14 mouse cellular contexts compared by ENCODE assay signal in the genomic region with DNA sequence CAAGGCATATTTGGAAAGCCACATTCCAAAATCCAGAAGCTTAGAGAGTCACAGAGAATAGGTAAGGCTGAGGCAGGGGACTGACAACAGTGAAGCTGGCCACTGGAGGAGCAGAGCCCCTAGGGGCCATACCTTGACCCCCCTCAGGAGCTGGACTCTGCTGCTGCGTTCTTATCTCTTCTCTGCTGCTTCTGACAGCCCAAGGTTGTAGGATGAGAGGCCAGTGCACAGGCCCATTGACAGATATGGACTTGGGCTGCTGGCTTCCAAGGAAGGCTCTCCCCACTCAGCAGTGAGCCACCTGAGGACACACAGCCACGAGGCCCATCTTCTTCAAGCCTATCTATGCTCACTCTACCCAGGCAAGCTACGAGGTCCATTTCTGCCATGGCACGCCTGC. TPM values are rescaled to one million over a fixed set of nuclear protein-coding genes. Genes with fewer than 3 reads are reported as not detected.
DNase-seq lines count a peak whose midpoint lies in the region; ATAC-seq lines count a peak whose summit lies in the region.
"Had no signal": no experiment of that assay in that cellular context is flagged by ENCODE, and none has a peak within 500 bp of the region (broad histone marks: within the 10 kb centered on the region; RNA-seq: fewer than 3 reads in every experiment).

No protein-coding gene starts in this region.

- no peak overlapping the region for H3K4me2 ChIP-seq in midbrain, embryonic 11.5 days
- no peak overlapping the region for H3K4me2 ChIP-seq in limb, embryonic 15.5 days
- no peak overlapping the region for H3K4me2 ChIP-seq in stomach, embryonic 16.5 days (ENCODE audit: low read depth, low read length)
- H3K4me2 ChIP-seq: liver, embryonic 11.5 days had no signal

- intact Hi-C loops in left cerebral cortex, postnatal 10 days (cut with DNase I): no loop called here

- H3K4me1 ChIP-seq in midbrain, embryonic 10.5 days: peaks cover 68% of the 10 kb centered on the region
- peaks cover 32% of the 10 kb centered on the region for H3K4me1 ChIP-seq in midbrain, embryonic 11.5 days (ENCODE audit: control insufficient read depth, insufficient read depth, low read length)
- peaks cover 84% of the 10 kb centered on the region for H3K4me1 ChIP-seq in limb, embryonic 15.5 days
- H3K4me1 ChIP-seq in stomach, embryonic 16.5 days (ENCODE audit: control insufficient read depth, insufficient read depth, low read length): peaks cover 75% of the 10 kb centered on the region

- H3K9ac ChIP-seq in midbrain, embryonic 11.5 days (ENCODE audit: low read length): no peak overlapping the region
- H3K9ac ChIP-seq in limb, embryonic 15.5 days: no peak overlapping the region
- H3K9ac ChIP-seq in stomach, embryonic 16.5 days (ENCODE audit: low read length): peak overlapping the region; percentile 5; the same call in 1 of the 2 replicates

- H3K4me3 ChIP-seq in midbrain, embryonic 10.5 days: no peak overlapping the region
- no peak overlapping the region for H3K4me3 ChIP-seq in midbrain, embryonic 11.5 days (ENCODE audit: low read depth, low read length)
- no peak overlapping the region for H3K4me3 ChIP-seq in limb, embryonic 15.5 days
- no peak overlapping the region for H3K4me3 ChIP-seq in stomach, embryonic 16.5 days (replicated peaks; ENCODE audit: low read length)

- H3K36me3 ChIP-seq in midbrain, embryonic 10.5 days: no peaks in the 10 kb centered on the region
- no peaks in the 10 kb centered on the region for H3K36me3 ChIP-seq in midbrain, embryonic 11.5 days (ENCODE audit: control insufficient read depth, insufficient read depth, low read length)
- H3K36me3 ChIP-seq in limb, embryonic 15.5 days: no peaks in the 10 kb centered on the region
- no peaks in the 10 kb centered on the region for H3K36me3 ChIP-seq in stomach, embryonic 16.5 days (ENCODE audit: control insufficient read depth, insufficient read depth, low read length)

- ATAC-seq in midbrain, embryonic 11.5 days (ENCODE audit: low FRiP score): no peak
- ATAC-seq in limb, embryonic 15.5 days (ENCODE audit: insufficient number of reproducible peaks, low FRiP score, low TSS enrichment, low read depth): no peak
- ATAC-seq in stomach, embryonic 16.5 days (ENCODE audit: insufficient read depth, low FRiP score): no peak
- ATAC-seq: activated CD4-positive, CD25-positive, alpha-beta regulatory T cell, adult 4 months had no signal

- H3K27me3 ChIP-seq in midbrain, embryonic 10.5 days (ENCODE audit: low read depth, poor library complexity, severe bottlenecking): no peaks in the 10 kb centered on the region
- no peaks in the 10 kb centered on the region for H3K27me3 ChIP-seq in midbrain, embryonic 11.5 days (ENCODE audit: control insufficient read depth, insufficient read depth, low read length)
- no peaks in the 10 kb centered on the region for H3K27me3 ChIP-seq in limb, embryonic 15.5 days
- H3K27me3 ChIP-seq in stomach, embryonic 16.5 days (ENCODE audit: control insufficient read depth, insufficient read depth, low read length): no peaks in the 10 kb centered on the region

- no peaks in the 10 kb centered on the region for H3K9me3 ChIP-seq in midbrain, embryonic 10.5 days (replicated peaks)
- no peaks in the 10 kb centered on the region for H3K9me3 ChIP-seq in midbrain, embryonic 11.5 days (ENCODE audit: control insufficient read depth, low read length)
- H3K9me3 ChIP-seq in limb, embryonic 15.5 days: no peaks in the 10 kb centered on the region
- no peaks in the 10 kb centered on the region for H3K9me3 ChIP-seq in stomach, embryonic 16.5 days (replicated peaks; ENCODE audit: control insufficient read depth, low read length)
- H3K9me3 ChIP-seq: G1E had no signal

- peak; percentile 63 for DNase-seq in adrenal gland, postnatal 14 days
- DNase-seq in adrenal gland, postnatal 25 days: no peak
- DNase-seq in midbrain, embryonic 10.5 days (ENCODE audit: low spot score): no peak
- DNase-seq in midbrain, embryonic 11.5 days (ENCODE audit: low spot score, missing footprints): no peak
- DNase-seq in heart, adult 9 months (ENCODE audit: low spot score in 2 of 2): no peak
- DNase-seq in left cerebral cortex, postnatal 10 days (ENCODE audit: extremely low spot score in 1 of 2, low spot score in 2 of 2): no peak
- DNase-seq: heart, postnatal 36 days; kidney, postnatal 4 days had no signal

- 88% methylated on average over 4 of the region's 4 CpGs for WGBS in midbrain, embryonic 10.5 days
- WGBS in midbrain, embryonic 11.5 days: 93% methylated on average over 4 of the region's 4 CpGs
- WGBS in limb, embryonic 15.5 days: 64% methylated on average over 4 of the region's 4 CpGs
- WGBS in stomach, embryonic 16.5 days: 72% methylated on average over 4 of the region's 4 CpGs

- H3K27ac ChIP-seq in midbrain, embryonic 10.5 days (replicated peaks): peak overlapping the region; percentile 80; the same call in 1 of the 2 replicates
- no peak overlapping the region for H3K27ac ChIP-seq in midbrain, embryonic 11.5 days (ENCODE audit: low read depth, low read length)
- peak overlapping the region; percentile 83; the same call in 1 of the 2 replicates for H3K27ac ChIP-seq in limb, embryonic 15.5 days
- no peak overlapping the region for H3K27ac ChIP-seq in stomach, embryonic 16.5 days (ENCODE audit: low read length)

RNA-seq across cellular contexts. Expression of gene Tpcn1, which starts 19.5 kb away (rescaled TPM):
- total RNA-seq in adrenal gland, postnatal 14 days (2021): 56.5 and 57.5 TPM in 2 replicates
- total RNA-seq in adrenal gland, postnatal 25 days (2021): 40.2 and 42.4 TPM in 2 replicates
- 10.3 and 11.1 TPM in 2 replicates for polyA plus RNA-seq in midbrain, embryonic 10.5 days (2016; fragmentation: Nextera tagmentation; extraction: Ambion mirVana)
- polyA plus RNA-seq in midbrain, embryonic 11.5 days (2014; fragmentation: Nextera tagmentation; extraction: Ambion mirVana): 8.6 and 10.8 TPM in 2 replicates
- polyA plus RNA-seq in limb, embryonic 15.5 days (2015; fragmentation: Nextera tagmentation; extraction: Ambion mirVana): 25.4 and 25.8 TPM in 2 replicates
- polyA plus RNA-seq in stomach, embryonic 16.5 days (2015; fragmentation: Nextera tagmentation; extraction: Ambion mirVana): 21.5 and 23.8 TPM in 2 replicates
- total RNA-seq in left cerebral cortex, postnatal 10 days (2021): 10 to 100 TPM; 39.2 to 45.2 TPM

RNA-seq across cellular contexts. Expression of gene Iqcd, which starts 19.9 kb away (rescaled TPM):
- 0.30 and 0.48 TPM in 2 replicates for total RNA-seq in adrenal gland, postnatal 14 days (2021)
- 0.57 and 0.67 TPM in 2 replicates for total RNA-seq in adrenal gland, postnatal 25 days (2021)
- polyA plus RNA-seq in midbrain, embryonic 10.5 days (2016; fragmentation: Nextera tagmentation; extraction: Ambion mirVana): 0.95 and 0.98 TPM in 2 replicates
- polyA plus RNA-seq in midbrain, embryonic 11.5 days (2014; fragmentation: Nextera tagmentation; extraction: Ambion mirVana): 0.25 and 0.51 TPM in 2 replicates
- 0.38 TPM in 2 replicates for polyA plus RNA-seq in limb, embryonic 15.5 days (2015; fragmentation: Nextera tagmentation; extraction: Ambion mirVana)
- polyA plus RNA-seq in stomach, embryonic 16.5 days (2015; fragmentation: Nextera tagmentation; extraction: Ambion mirVana): 0.34 and 0.67 TPM in 2 replicates
- total RNA-seq in left cerebral cortex, postnatal 10 days (2021): under 1 TPM; 0.36 to 0.47 TPM
- total RNA-seq: gastrocnemius, adult 18-20 months; heart, postnatal 36 days had no signal

RNA-seq across cellular contexts. Expression of gene Rita1, which starts 43.4 kb away (rescaled TPM):
- total RNA-seq in adrenal gland, postnatal 14 days (2021): 15.6 and 16.0 TPM in 2 replicates
- total RNA-seq in adrenal gland, postnatal 25 days (2021): 15.9 and 17.5 TPM in 2 replicates
- 16.0 and 16.2 TPM in 2 replicates for polyA plus RNA-seq in midbrain, embryonic 10.5 days (2016; fragmentation: Nextera tagmentation; extraction: Ambion mirVana)
- 7.9 and 8.9 TPM in 2 replicates for polyA plus RNA-seq in midbrain, embryonic 11.5 days (2014; fragmentation: Nextera tagmentation; extraction: Ambion mirVana)
- polyA plus RNA-seq in limb, embryonic 15.5 days (2015; fragmentation: Nextera tagmentation; extraction: Ambion mirVana): 13.8 TPM in 2 replicates
- 13.4 and 13.5 TPM in 2 replicates for polyA plus RNA-seq in stomach, embryonic 16.5 days (2015; fragmentation: Nextera tagmentation; extraction: Ambion mirVana)
- 10 to 100 TPM; 29.5 to 31.2 TPM for total RNA-seq in left cerebral cortex, postnatal 10 days (2021)

RNA-seq across cellular contexts. Expression of gene Ddx54, which starts 43.6 kb away (rescaled TPM):
- 38.6 and 45.9 TPM in 2 replicates for total RNA-seq in adrenal gland, postnatal 14 days (2021)
- total RNA-seq in adrenal gland, postnatal 25 days (2021): 50.5 and 54.7 TPM in 2 replicates
- polyA plus RNA-seq in midbrain, embryonic 10.5 days (2016; fragmentation: Nextera tagmentation; extraction: Ambion mirVana): 59.4 and 59.7 TPM in 2 replicates
- 26.4 and 32.2 TPM in 2 replicates for polyA plus RNA-seq in midbrain, embryonic 11.5 days (2014; fragmentation: Nextera tagmentation; extraction: Ambion mirVana)
- polyA plus RNA-seq in limb, embryonic 15.5 days (2015; fragmentation: Nextera tagmentation; extraction: Ambion mirVana): 39.4 and 41.7 TPM in 2 replicates
- polyA plus RNA-seq in stomach, embryonic 16.5 days (2015; fragmentation: Nextera tagmentation; extraction: Ambion mirVana): 41.9 and 45.6 TPM in 2 replicates
- total RNA-seq in left cerebral cortex, postnatal 10 days (2021): 10 to 100 TPM; 47.5 to 48.8 TPM

RNA-seq across cellular contexts. Expression of gene Slc8b1, which starts 58.0 kb away (rescaled TPM):
- total RNA-seq in adrenal gland, postnatal 14 days (2021): 33.5 and 35.6 TPM in 2 replicates
- total RNA-seq in adrenal gland, postnatal 25 days (2021): 34.5 and 55.3 TPM in 2 replicates
- 3.9 and 4.6 TPM in 2 replicates for polyA plus RNA-seq in midbrain, embryonic 10.5 days (2016; fragmentation: Nextera tagmentation; extraction: Ambion mirVana)
- 1.3 and 1.8 TPM in 2 replicates for polyA plus RNA-seq in midbrain, embryonic 11.5 days (2014; fragmentation: Nextera tagmentation; extraction: Ambion mirVana)
- polyA plus RNA-seq in limb, embryonic 15.5 days (2015; fragmentation: Nextera tagmentation; extraction: Ambion mirVana): 12.0 and 13.4 TPM in 2 replicates
- 8.6 and 9.2 TPM in 2 replicates for polyA plus RNA-seq in stomach, embryonic 16.5 days (2015; fragmentation: Nextera tagmentation; extraction: Ambion mirVana)
- 1 to 10 TPM; 3.5 to 4.0 TPM for total RNA-seq in left cerebral cortex, postnatal 10 days (2021)

Comparison
In these comparisons a context has a peak if more than half of its experiments do, and no peak if none do; other contexts are left out.
1. H3K27ac ChIP-seq: peak in midbrain, embryonic 10.5 days (single experiment) and limb, embryonic 15.5 days (single experiment); none in midbrain, embryonic 11.5 days (single experiment) and stomach, embryonic 16.5 days (single experiment).